19 mouse cellular contexts compared by ENCODE assay signal in the genomic region with DNA sequence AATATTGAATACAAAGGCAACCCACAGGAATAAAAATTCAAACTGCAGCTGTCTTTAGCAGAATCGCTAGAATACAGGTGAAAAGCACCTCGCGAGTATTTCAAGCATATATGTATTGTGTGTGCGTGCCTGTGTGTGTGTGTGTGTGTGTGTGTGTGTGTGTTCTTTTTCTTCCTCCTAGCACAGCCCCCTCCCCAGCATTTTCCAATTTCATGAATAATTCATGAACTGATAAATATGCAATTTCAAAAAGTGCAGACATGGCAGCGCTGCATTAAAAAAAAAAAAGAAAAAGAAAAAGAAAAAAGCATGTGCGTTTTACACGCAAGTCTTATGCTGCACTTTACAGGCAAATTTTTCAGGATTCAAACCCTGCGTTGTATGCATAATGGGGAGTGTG.
DNase-seq lines count a peak whose midpoint lies in the region; ATAC-seq lines count a peak whose summit lies in the region.
"Had no signal": no experiment of that assay in that cellular context is flagged by ENCODE, and none has a peak within 500 bp of the region (broad histone marks: within the 10 kb centered on the region; RNA-seq: fewer than 3 reads in every experiment).

No protein-coding gene starts in this region.

- H3K9me3 ChIP-seq in neural tube, embryonic 11.5 days (ENCODE audit: control insufficient read depth, low read length): no peaks in the 10 kb centered on the region
- H3K9me3 ChIP-seq in hindbrain, embryonic 16.5 days (ENCODE audit: control insufficient read depth, low read length): no peaks in the 10 kb centered on the region
- H3K9me3 ChIP-seq in neural tube, embryonic 12.5 days: no peaks in the 10 kb centered on the region
- H3K9me3 ChIP-seq: embryonic facial prominence, embryonic 13.5 days; heart, embryonic 13.5 days; liver, embryonic 15.5 days; megakaryocyte, embryonic 14.5 days had no signal

- H3K36me3 ChIP-seq in neural tube, embryonic 11.5 days (ENCODE audit: control insufficient read depth, insufficient read depth, low read length): no peaks in the 10 kb centered on the region
- no peaks in the 10 kb centered on the region for H3K36me3 ChIP-seq in hindbrain, embryonic 16.5 days (ENCODE audit: control insufficient read depth, insufficient read depth, low read length)
- H3K36me3 ChIP-seq in neural tube, embryonic 12.5 days: no peaks in the 10 kb centered on the region
- H3K36me3 ChIP-seq: embryonic facial prominence, embryonic 13.5 days; heart, embryonic 13.5 days; liver, embryonic 15.5 days had no signal

- DNase-seq in neural tube, embryonic 11.5 days (ENCODE audit: low spot score): peak; percentile 11
- DNase-seq in neural tube, embryonic 10.5 days (ENCODE audit: extremely low spot score, low spot score): no peak
- no peak for DNase-seq in spleen, postnatal 10 days (ENCODE audit: low spot score in 2 of 2)
- DNase-seq in left cerebral cortex, postnatal 36 days (ENCODE audit: low spot score in 2 of 2): no peak
- DNase-seq in layer of hippocampus, adult 11-12 months (ENCODE audit: low spot score): no peak
- DNase-seq: adrenal gland, postnatal 25 days; cerebellum, adult 8-10 months; heart, postnatal 36 days; kidney, postnatal 10 days; thymus, adult 2 months had no signal

- intact Hi-C loops in left cerebral cortex, postnatal 36 days (cut with DNase I): loop anchor here (2.0 to 5.0 kb wide), 2 partner anchors 389 to 459 kb away; no protein-coding TSS in a partner anchor

- no peak overlapping the region for H3K9ac ChIP-seq in neural tube, embryonic 11.5 days (ENCODE audit: low read length)
- no peak overlapping the region; the same call in 1 of the 2 replicates for H3K9ac ChIP-seq in hindbrain, embryonic 16.5 days (ENCODE audit: low read depth, low read length)
- no peak overlapping the region for H3K9ac ChIP-seq in neural tube, embryonic 12.5 days
- H3K9ac ChIP-seq: embryonic facial prominence, embryonic 13.5 days; heart, embryonic 13.5 days; liver, embryonic 15.5 days had no signal

- 82% methylated on average over 8 of the region's 8 CpGs for WGBS in neural tube, embryonic 11.5 days
- 48% methylated on average over 8 of the region's 8 CpGs for WGBS in hindbrain, embryonic 16.5 days
- WGBS in neural tube, embryonic 12.5 days: 70% methylated on average over 8 of the region's 8 CpGs

- H3K27ac ChIP-seq in neural tube, embryonic 11.5 days (ENCODE audit: low read depth, low read length): no peak overlapping the region
- peak overlapping the region; percentile 71 for H3K27ac ChIP-seq in hindbrain, embryonic 16.5 days (ENCODE audit: low read depth, low read length)
- H3K27ac ChIP-seq in neural tube, embryonic 12.5 days: no peak overlapping the region
- H3K27ac ChIP-seq: embryonic facial prominence, embryonic 13.5 days; heart, embryonic 13.5 days; liver, embryonic 15.5 days had no signal

- ATAC-seq in neural tube, embryonic 11.5 days (ENCODE audit: insufficient read depth, low FRiP score, low TSS enrichment): no peak
- peak; percentile 21; the same call in 1 of the 2 replicates for ATAC-seq in hindbrain, embryonic 16.5 days
- peak; percentile 19; the same call in 1 of the 2 replicates for ATAC-seq in neural tube, embryonic 12.5 days (ENCODE audit: low FRiP score, low read depth)
- ATAC-seq: intestine, embryonic 16.5 days; lung, postnatal 0 days; Patski had no signal

- H3K4me2 ChIP-seq in neural tube, embryonic 11.5 days (ENCODE audit: low read depth): no peak overlapping the region
- peak overlapping the region; percentile 36 for H3K4me2 ChIP-seq in hindbrain, embryonic 16.5 days (ENCODE audit: low read length)
- no peak overlapping the region for H3K4me2 ChIP-seq in neural tube, embryonic 12.5 days (replicated peaks)
- H3K4me2 ChIP-seq: embryonic facial prominence, embryonic 13.5 days; heart, embryonic 13.5 days; liver, embryonic 15.5 days had no signal

- H3K4me1 ChIP-seq in neural tube, embryonic 11.5 days (ENCODE audit: control insufficient read depth, insufficient read depth, low read length): peaks cover 2% of the 10 kb centered on the region; the same call in 1 of the 2 replicates
- H3K4me1 ChIP-seq in hindbrain, embryonic 16.5 days (ENCODE audit: control insufficient read depth, insufficient read depth, low read depth, low read length): no peaks in the 10 kb centered on the region; the same call in 1 of the 2 replicates
- H3K4me1 ChIP-seq in neural tube, embryonic 12.5 days: peaks cover 3% of the 10 kb centered on the region
- H3K4me1 ChIP-seq: embryonic facial prominence, embryonic 13.5 days; heart, embryonic 13.5 days; liver, embryonic 15.5 days; megakaryocyte, embryonic 14.5 days had no signal

- no peak overlapping the region for H3K4me3 ChIP-seq in neural tube, embryonic 11.5 days (ENCODE audit: low read depth, low read length)
- no peak overlapping the region for H3K4me3 ChIP-seq in hindbrain, embryonic 16.5 days (ENCODE audit: low read length)
- H3K4me3 ChIP-seq in neural tube, embryonic 12.5 days: no peak overlapping the region
- H3K4me3 ChIP-seq: embryonic facial prominence, embryonic 13.5 days; heart, embryonic 13.5 days; liver, embryonic 15.5 days; megakaryocyte, embryonic 14.5 days had no signal

- no peaks in the 10 kb centered on the region for H3K27me3 ChIP-seq in neural tube, embryonic 11.5 days (ENCODE audit: control insufficient read depth, insufficient read depth, low read length)
- no peaks in the 10 kb centered on the region for H3K27me3 ChIP-seq in hindbrain, embryonic 16.5 days (replicated peaks; ENCODE audit: control insufficient read depth, insufficient read depth, low read length)
- H3K27me3 ChIP-seq in neural tube, embryonic 12.5 days (replicated peaks): no peaks in the 10 kb centered on the region
- H3K27me3 ChIP-seq: embryonic facial prominence, embryonic 13.5 days; heart, embryonic 13.5 days; liver, embryonic 15.5 days; megakaryocyte, embryonic 14.5 days had no signal
